Mouse (Mus musculus) neutrophil, adult 65 days (primary cell): ENCODE data around the gene Rab6a. TPM values are rescaled to one million over a fixed set of nuclear protein-coding genes. Genes with fewer than 3 reads are reported as not detected.

Source experiments
- total RNA-seq: library from RNA; stranded (reverse); gene quantifications from 2 replicates; pipeline ENCODE4 v1.2.4, GENCODE M21; 2023

Rab6a gene
- 165 and 167 TPM in 2 replicates for total RNA-seq

DNA sequence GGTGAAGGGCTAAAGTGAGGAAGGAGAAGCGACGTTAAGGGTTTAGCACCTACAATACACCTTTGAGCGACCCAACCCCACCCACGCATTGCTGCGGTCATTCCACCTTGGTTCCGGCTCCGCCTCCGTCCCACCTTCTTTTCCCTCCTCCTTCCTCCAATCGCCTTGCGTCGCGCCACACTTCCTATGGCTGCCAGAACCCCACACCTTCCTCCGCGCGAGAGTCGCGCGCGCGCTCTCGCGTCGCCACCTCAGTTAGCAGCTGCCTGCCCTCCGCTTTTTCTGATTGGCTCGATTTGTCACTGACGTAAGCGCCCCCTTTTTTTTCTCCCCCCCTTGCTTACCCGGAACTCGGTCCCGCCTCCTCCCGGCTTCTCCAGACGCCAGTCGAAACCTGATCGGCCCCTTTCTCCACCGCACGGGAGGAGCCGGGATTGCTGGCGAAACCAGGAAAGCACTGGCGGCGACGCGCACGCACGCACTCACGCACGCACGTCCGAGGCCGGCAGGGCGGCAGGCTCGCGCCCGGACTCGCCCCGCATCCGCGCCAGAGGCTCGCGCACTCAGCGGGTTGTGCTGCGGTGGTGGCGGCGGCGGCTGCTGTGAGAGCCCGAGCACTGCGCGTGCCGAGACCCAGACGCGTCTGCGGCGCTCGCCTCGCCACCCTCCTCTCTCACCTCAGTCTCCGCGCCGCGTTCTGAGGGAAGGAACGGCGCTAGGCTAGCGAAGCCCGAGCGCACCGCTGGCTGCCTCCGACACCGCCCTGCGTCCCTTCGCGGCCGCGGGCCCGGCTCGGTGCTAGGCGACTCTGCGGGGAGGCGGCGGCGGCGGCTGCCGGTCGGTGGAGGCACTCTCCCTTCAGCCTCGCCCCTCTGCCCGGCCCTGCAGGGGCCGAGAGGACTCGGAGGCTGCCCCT, at the start of gene Rab6a:
Gene Rab6a, plus strand, starts transcription at position 197 of the 916 bp plus-strand sequence.

DNA sequence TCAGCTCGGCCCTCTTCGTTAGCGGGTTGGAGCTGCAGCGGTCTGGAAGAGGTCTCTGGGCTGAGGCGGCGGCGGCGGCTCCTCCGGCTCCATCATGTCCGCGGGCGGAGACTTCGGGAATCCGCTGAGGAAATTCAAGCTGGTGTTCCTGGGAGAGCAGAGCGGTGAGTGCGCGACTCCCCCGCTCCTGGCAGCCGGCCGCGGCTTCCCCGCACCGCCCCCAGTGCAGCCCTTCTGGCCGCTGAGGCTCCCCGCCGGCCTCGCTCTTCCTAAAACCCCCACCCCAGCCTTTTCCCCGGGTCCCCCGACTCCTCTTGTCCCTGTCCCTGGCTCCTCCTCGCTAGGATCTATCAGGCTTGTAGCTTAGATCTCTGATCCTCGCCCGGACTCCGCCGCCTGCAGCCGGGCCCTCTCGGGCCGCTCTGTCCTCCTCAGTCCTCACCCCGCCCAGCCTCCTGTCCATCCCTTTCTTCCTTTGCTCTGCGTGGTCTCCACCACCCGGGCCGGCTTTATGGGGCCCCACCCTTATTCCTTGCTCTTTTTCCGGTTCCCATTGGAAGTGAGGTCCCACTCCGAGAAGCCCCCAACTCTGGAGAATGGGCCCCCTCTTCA, 1.0 kb downstream of the Rab6a start, which contains the start of gene Mrpl48:
Gene Mrpl48, minus strand, starts transcription at position 172 of the 612 bp plus-strand sequence.

DNA sequence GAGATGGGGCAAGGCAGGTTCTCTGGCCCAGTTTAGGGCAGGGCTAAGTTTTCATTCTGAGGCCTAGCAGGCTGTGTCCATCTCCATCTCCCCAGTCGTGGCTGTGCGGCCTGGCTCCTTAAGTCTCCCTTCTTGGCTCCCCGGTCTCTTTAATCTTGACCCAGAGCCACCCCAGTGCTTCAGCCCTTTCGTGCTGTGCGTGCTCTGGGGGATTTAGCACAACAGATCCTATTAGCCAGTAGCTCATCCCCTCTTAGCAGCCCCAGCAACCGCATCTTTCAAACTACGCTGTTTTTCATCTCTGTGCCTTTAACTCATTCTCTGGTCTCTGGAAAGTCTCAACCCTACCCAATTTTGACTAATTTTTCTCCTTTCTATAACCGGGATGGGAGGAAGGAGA, 55.0 kb downstream of the Rab6a start, which contains the start of gene Plekhb1:
Gene Plekhb1, minus strand, starts transcription at position 184 of the 400 bp plus-strand sequence.

Other genes starting within 250 kb of the Rab6a start
- 18.4 and 19.2 TPM in 2 replicates for gene C2cd3, start 235.2 kb upstream of the Rab6a start, total RNA-seq
- gene Ppme1, start 235.1 kb upstream of the Rab6a start, total RNA-seq: 24.7 and 37.3 TPM in 2 replicates
- gene Ucp3, start 134.4 kb upstream of the Rab6a start, total RNA-seq: 0.19 and 0.25 TPM in 2 replicates
- gene Ucp2, start 114.1 kb upstream of the Rab6a start, total RNA-seq: 1,209 and 1,318 TPM in 2 replicates
- gene Dnajb13, start 92.5 kb upstream of the Rab6a start, total RNA-seq: not detected in 2 replicates
- gene Coa4, start 70.3 kb upstream of the Rab6a start, total RNA-seq: 12.3 and 13.8 TPM in 2 replicates
- 25.0 and 33.5 TPM in 2 replicates for gene Mrpl48, start 891 bp downstream of the Rab6a start, total RNA-seq
- not detected in 2 replicates for gene Plekhb1, start 55.0 kb downstream of the Rab6a start, total RNA-seq
- 35.2 and 41.6 TPM in 2 replicates for gene Fam168a, start 99.2 kb downstream of the Rab6a start, total RNA-seq